Comparison of ENCODE assay signal across 12 mouse cellular contexts in the genomic region with DNA sequence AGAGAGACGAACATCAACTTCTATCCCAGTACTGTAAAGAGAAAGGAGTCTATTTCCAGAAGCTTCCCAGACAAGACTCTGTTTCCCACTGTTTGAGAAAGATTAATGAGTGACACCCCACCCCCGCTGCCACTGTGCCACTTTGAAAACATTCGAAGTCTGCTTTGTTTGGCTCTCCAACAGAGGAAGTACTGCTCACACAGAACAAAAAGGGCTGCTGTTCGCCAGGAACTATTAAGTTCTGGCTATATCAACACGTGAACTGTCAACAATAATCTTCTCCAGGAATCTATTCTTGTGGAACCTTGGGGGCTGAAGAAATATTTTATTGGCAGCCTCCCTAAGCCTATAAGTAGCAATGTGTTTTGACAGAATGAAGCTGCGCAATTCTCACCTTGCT.
A peak's percentile ranks its signal among the peaks of the same experiment; 100 is the strongest.
DNase-seq lines count a peak whose midpoint lies in the region; ATAC-seq and TF ChIP-seq lines count a peak whose summit lies in the region.
"Had no signal": no experiment of that assay in that cellular context is flagged by ENCODE, and none has a peak within 500 bp of the region (broad histone marks: within the 10 kb centered on the region; RNA-seq: fewer than 3 reads in every experiment).

No protein-coding gene starts in this region.

- H3K4me3 ChIP-seq in kidney, embryonic 15.5 days (replicated peaks): no peak overlapping the region
- no peak overlapping the region for H3K4me3 ChIP-seq in stomach, embryonic 14.5 days (ENCODE audit: low read depth, low read length)
- no peak overlapping the region for H3K4me3 ChIP-seq in stomach, postnatal 0 days (ENCODE audit: low read depth, low read length)
- H3K4me3 ChIP-seq: forebrain, embryonic 10.5 days; gastrocnemius, adult 2 months; limb, embryonic 12.5 days had no signal

- no peaks in the 10 kb centered on the region for H3K36me3 ChIP-seq in kidney, embryonic 15.5 days
- H3K36me3 ChIP-seq in stomach, embryonic 14.5 days (ENCODE audit: control insufficient read depth, insufficient read depth, low read length): no peaks in the 10 kb centered on the region
- no peaks in the 10 kb centered on the region for H3K36me3 ChIP-seq in stomach, postnatal 0 days (ENCODE audit: control insufficient read depth, insufficient read depth, low read length)
- H3K36me3 ChIP-seq: forebrain, embryonic 10.5 days; limb, embryonic 12.5 days had no signal

- no peak for TF ChIP-seq CTCF in stomach, postnatal 0 days (IDR thresholded peaks at IDR 0.05; ENCODE audit: low read depth)

- peak; percentile 62 for ATAC-seq in kidney, embryonic 15.5 days (replicated peaks; ENCODE audit: low FRiP score)
- ATAC-seq in stomach, embryonic 14.5 days (ENCODE audit: insufficient number of reproducible peaks, insufficient read depth, low FRiP score, low read depth): no peak
- ATAC-seq in stomach, postnatal 0 days (ENCODE audit: low FRiP score, low TSS enrichment): no peak

- 21% methylated on average over 6 of the region's 6 CpGs for WGBS in kidney, embryonic 15.5 days
- WGBS in stomach, embryonic 14.5 days: 27% methylated on average over 6 of the region's 6 CpGs
- WGBS in stomach, postnatal 0 days: 18% methylated on average over 6 of the region's 6 CpGs

- 0 out of 2 replicates have a peak, but pooled peaks cover 7% of the 10 kb centered on the region for H3K4me1 ChIP-seq in kidney, embryonic 15.5 days
- 0 out of 2 replicates have a peak, but pooled peaks cover 3% of the 10 kb centered on the region for H3K4me1 ChIP-seq in stomach, embryonic 14.5 days (ENCODE audit: control insufficient read depth, insufficient read depth, low read length)
- H3K4me1 ChIP-seq in stomach, postnatal 0 days (replicated peaks; ENCODE audit: control insufficient read depth, insufficient read depth): no peaks in the 10 kb centered on the region

- no peak for TF ChIP-seq EP300 in stomach, postnatal 0 days (optimal IDR thresholded peaks at IDR 0.05)

- no peak overlapping the region for H3K27ac ChIP-seq in kidney, embryonic 15.5 days
- 0 out of 2 replicates have a peak overlapping the region, but pooled peaks have one; percentile 5 for H3K27ac ChIP-seq in stomach, embryonic 14.5 days (ENCODE audit: low read length)
- H3K27ac ChIP-seq in stomach, postnatal 0 days (replicated peaks): no peak overlapping the region
- H3K27ac ChIP-seq: forebrain, embryonic 10.5 days; gastrocnemius, adult 2 months; limb, embryonic 12.5 days had no signal

- no peaks in the 10 kb centered on the region for H3K27me3 ChIP-seq in kidney, embryonic 15.5 days
- no peaks in the 10 kb centered on the region for H3K27me3 ChIP-seq in stomach, embryonic 14.5 days (ENCODE audit: control insufficient read depth, insufficient read depth, low read length)
- no peaks in the 10 kb centered on the region for H3K27me3 ChIP-seq in stomach, postnatal 0 days (ENCODE audit: control insufficient read depth, insufficient read depth, low read length)
- H3K27me3 ChIP-seq: limb, embryonic 12.5 days had no signal

- peak; percentile 2 for DNase-seq in adrenal gland, postnatal 10 days
- no peak for DNase-seq in adrenal gland, adult (ENCODE audit: inconsistent age in 2 of 2, low spot score in 1 of 2)
- DNase-seq in kidney, adult 18-20 months: no peak
- no peak for DNase-seq in stomach, postnatal 0 days (ENCODE audit: low spot score)
- DNase-seq in spleen, postnatal 36 days (ENCODE audit: low spot score in 2 of 2): no peak
- DNase-seq in gastrocnemius, adult 18-20 months (ENCODE audit: low spot score): no peak
- DNase-seq: cerebellum, postnatal 25 days; gastrocnemius, adult 2 months had no signal

- H3K9ac ChIP-seq in kidney, embryonic 15.5 days: no peak overlapping the region
- H3K9ac ChIP-seq in stomach, embryonic 14.5 days (replicated peaks; ENCODE audit: low read depth, low read length): no peak overlapping the region
- H3K9ac ChIP-seq in stomach, postnatal 0 days (ENCODE audit: low read length): no peak overlapping the region
- H3K9ac ChIP-seq: limb, embryonic 12.5 days had no signal

- H3K9me3 ChIP-seq in kidney, embryonic 15.5 days (replicated peaks): no peaks in the 10 kb centered on the region
- H3K9me3 ChIP-seq in stomach, embryonic 14.5 days (ENCODE audit: control insufficient read depth, low read depth, low read length): no peaks in the 10 kb centered on the region
- H3K9me3 ChIP-seq in stomach, postnatal 0 days (ENCODE audit: control insufficient read depth, low read length): no peaks in the 10 kb centered on the region
- H3K9me3 ChIP-seq: forebrain, embryonic 10.5 days; limb, embryonic 12.5 days had no signal

- H3K4me2 ChIP-seq in kidney, embryonic 15.5 days: no peak overlapping the region
- no peak overlapping the region for H3K4me2 ChIP-seq in stomach, embryonic 14.5 days (replicated peaks; ENCODE audit: low read depth, low read length)
- no peak overlapping the region; the same call in 1 of the 2 replicates for H3K4me2 ChIP-seq in stomach, postnatal 0 days (replicated peaks; ENCODE audit: low read depth)
- H3K4me2 ChIP-seq: limb, embryonic 12.5 days had no signal
